Mouse (Mus musculus): ENCODE measurements at regions not wholly inside any gene's neighbourhood (a gene's known extent, or its start where the extent isn't known, plus 50 kb on each side); places are given as distances from the start of the nearest gene placed in this dataset.

- WGBS = 84% methylated on average over 1 of the region's 1 CpGs
- DNase-seq = no peak
- Histone ChIP-seq H3K4me1 (replicated peaks; ENCODE audit: control insufficient read depth, insufficient read depth, low read length) (no peaks in the 10 kb centered on the region), H3K4me3 (ENCODE audit: control insufficient read depth, insufficient read depth, low read length) (no peak overlapping the region), H3K27me3 (ENCODE audit: control insufficient read depth, insufficient read depth, low read length) (no peaks in the 10 kb centered on the region), H3K27ac (ENCODE audit: control insufficient read depth, insufficient read depth, low read length) (no peak overlapping the region), H3K36me3 (ENCODE audit: control insufficient read depth, insufficient read depth, low read length) (no peaks in the 10 kb centered on the region)
- TF ChIP-seq POLR2A (IDR thresholded peaks at IDR 0.05; ENCODE audit: control insufficient read depth, extremely low read depth, insufficient read depth, low read length, poor library complexity) = no peak
- TF ChIP-seq CTCF (IDR thresholded peaks at IDR 0.05; ENCODE audit: borderline replicate concordance, control insufficient read depth, extremely low read depth, insufficient read depth, low read length, poor library complexity) = no peak
These were observed 215.3 kb upstream of the Tet2 start for GRCm38 (mm10) chr3:133760221-133760620.

GRCm38 (mm10) chr3:133763721-133764120, 218.8 kb upstream of the Tet2 start:
- Histone ChIP-seq H3K4me1 (replicated peaks; ENCODE audit: control insufficient read depth, insufficient read depth, low read length) (no peaks in the 10 kb centered on the region), H3K36me3 (ENCODE audit: control insufficient read depth, insufficient read depth, low read length) (no peaks in the 10 kb centered on the region), H3K27me3 (ENCODE audit: control insufficient read depth, insufficient read depth, low read length) (no peaks in the 10 kb centered on the region), H3K27ac (ENCODE audit: control insufficient read depth, insufficient read depth, low read length) (no peak overlapping the region), H3K4me3 (ENCODE audit: control insufficient read depth, insufficient read depth, low read length) (no peak overlapping the region)
- TF ChIP-seq POLR2A (IDR thresholded peaks at IDR 0.05; ENCODE audit: control insufficient read depth, extremely low read depth, insufficient read depth, low read length, poor library complexity) (no peak), CTCF (IDR thresholded peaks at IDR 0.05; ENCODE audit: borderline replicate concordance, control insufficient read depth, extremely low read depth, insufficient read depth, low read length, poor library complexity) (no peak)
- no peak for DNase-seq

- Histone ChIP-seq H3K27me3 (ENCODE audit: control insufficient read depth, insufficient read depth, low read length) (no peaks in the 10 kb centered on the region), H3K4me3 (ENCODE audit: control insufficient read depth, insufficient read depth, low read length) (no peak overlapping the region), H3K4me1 (replicated peaks; ENCODE audit: control insufficient read depth, insufficient read depth, low read length) (no peaks in the 10 kb centered on the region), H3K36me3 (ENCODE audit: control insufficient read depth, insufficient read depth, low read length) (no peaks in the 10 kb centered on the region), H3K27ac (ENCODE audit: control insufficient read depth, insufficient read depth, low read length) (no peak overlapping the region)
- 96% methylated on average over 2 of the region's 2 CpGs for WGBS
- no peak for DNase-seq
- no peak for TF ChIP-seq CTCF (IDR thresholded peaks at IDR 0.05; ENCODE audit: borderline replicate concordance, control insufficient read depth, extremely low read depth, insufficient read depth, low read length, poor library complexity)
- no peak for TF ChIP-seq POLR2A (IDR thresholded peaks at IDR 0.05; ENCODE audit: control insufficient read depth, extremely low read depth, insufficient read depth, low read length, poor library complexity)
These were observed 228.6 kb upstream of the Tet2 start for GRCm38 (mm10) chr3:133773490-133773889.

- Histone ChIP-seq H3K4me3 (ENCODE audit: control insufficient read depth, insufficient read depth, low read length) (no peak overlapping the region), H3K27me3 (ENCODE audit: control insufficient read depth, insufficient read depth, low read length) (no peaks in the 10 kb centered on the region), H3K4me1 (replicated peaks; ENCODE audit: control insufficient read depth, insufficient read depth, low read length) (no peaks in the 10 kb centered on the region), H3K36me3 (ENCODE audit: control insufficient read depth, insufficient read depth, low read length) (no peaks in the 10 kb centered on the region), H3K27ac (ENCODE audit: control insufficient read depth, insufficient read depth, low read length) (no peak overlapping the region)
- DNase-seq = no peak
- WGBS = 77% methylated on average over 3 of the region's 3 CpGs
- TF ChIP-seq CTCF (IDR thresholded peaks at IDR 0.05; ENCODE audit: borderline replicate concordance, control insufficient read depth, extremely low read depth, insufficient read depth, low read length, poor library complexity) (no peak), POLR2A (IDR thresholded peaks at IDR 0.05; ENCODE audit: control insufficient read depth, extremely low read depth, insufficient read depth, low read length, poor library complexity) (no peak)
These were observed 229.3 kb upstream of the Tet2 start for GRCm38 (mm10) chr3:133774229-133774628.

- 29% methylated on average over 4 of the region's 4 CpGs for WGBS
- no peaks in the 10 kb centered on the region for H3K4me1 ChIP-seq (replicated peaks; ENCODE audit: control insufficient read depth, insufficient read depth, low read length)
- no peaks in the 10 kb centered on the region for H3K36me3 ChIP-seq (ENCODE audit: control insufficient read depth, insufficient read depth, low read length)
- TF ChIP-seq POLR2A (IDR thresholded peaks at IDR 0.05; ENCODE audit: control insufficient read depth, extremely low read depth, insufficient read depth, low read length, poor library complexity) (no peak), CTCF (IDR thresholded peaks at IDR 0.05; ENCODE audit: borderline replicate concordance, control insufficient read depth, extremely low read depth, insufficient read depth, low read length, poor library complexity) (no peak)
- H3K27ac ChIP-seq (ENCODE audit: control insufficient read depth, insufficient read depth, low read length) = no peak overlapping the region
- no peak overlapping the region for H3K4me3 ChIP-seq (ENCODE audit: control insufficient read depth, insufficient read depth, low read length)
- no peaks in the 10 kb centered on the region for H3K27me3 ChIP-seq (ENCODE audit: control insufficient read depth, insufficient read depth, low read length)
- no peak for DNase-seq
These were observed 231.1 kb upstream of the Tet2 start for GRCm38 (mm10) chr3:133776013-133776412.

- H3K27ac ChIP-seq (ENCODE audit: control insufficient read depth, insufficient read depth, low read length) = no peak overlapping the region
- WGBS = 66% methylated on average over 2 of the region's 2 CpGs
- H3K4me1 ChIP-seq (replicated peaks; ENCODE audit: control insufficient read depth, insufficient read depth, low read length) = no peaks in the 10 kb centered on the region
- no peak for DNase-seq
- no peak overlapping the region for H3K4me3 ChIP-seq (ENCODE audit: control insufficient read depth, insufficient read depth, low read length)
- no peak for TF ChIP-seq CTCF (IDR thresholded peaks at IDR 0.05; ENCODE audit: borderline replicate concordance, control insufficient read depth, extremely low read depth, insufficient read depth, low read length, poor library complexity)
- no peak for TF ChIP-seq POLR2A (IDR thresholded peaks at IDR 0.05; ENCODE audit: control insufficient read depth, extremely low read depth, insufficient read depth, low read length, poor library complexity)
- H3K27me3 ChIP-seq (ENCODE audit: control insufficient read depth, insufficient read depth, low read length) = no peaks in the 10 kb centered on the region
- no peaks in the 10 kb centered on the region for H3K36me3 ChIP-seq (ENCODE audit: control insufficient read depth, insufficient read depth, low read length)
These were observed 234.3 kb upstream of the Tet2 start for GRCm38 (mm10) chr3:133779161-133779789.

GRCm38 (mm10) chr3:133783060-133783459, 238.1 kb upstream of the Tet2 start:
- no peak overlapping the region for H3K27ac ChIP-seq (ENCODE audit: control insufficient read depth, insufficient read depth, low read length)
- no peaks in the 10 kb centered on the region for H3K27me3 ChIP-seq (ENCODE audit: control insufficient read depth, insufficient read depth, low read length)
- WGBS = 91% methylated on average over 1 of the region's 1 CpGs
- DNase-seq = no peak
- H3K36me3 ChIP-seq (ENCODE audit: control insufficient read depth, insufficient read depth, low read length) = no peaks in the 10 kb centered on the region
- no peak overlapping the region for H3K4me3 ChIP-seq (ENCODE audit: control insufficient read depth, insufficient read depth, low read length)
- no peaks in the 10 kb centered on the region for H3K4me1 ChIP-seq (replicated peaks; ENCODE audit: control insufficient read depth, insufficient read depth, low read length)
- TF ChIP-seq POLR2A (IDR thresholded peaks at IDR 0.05; ENCODE audit: control insufficient read depth, extremely low read depth, insufficient read depth, low read length, poor library complexity) (no peak), CTCF (IDR thresholded peaks at IDR 0.05; ENCODE audit: borderline replicate concordance, control insufficient read depth, extremely low read depth, insufficient read depth, low read length, poor library complexity) (no peak)

Data from thymus, adult 2 months (tissue).